Mouse (Mus musculus): ENCODE measurements at regions not wholly inside any gene's neighbourhood (a gene's known extent, or its start where the extent isn't known, plus 50 kb on each side); places are given as distances from the start of the nearest gene placed in this dataset.

GRCm38 (mm10) chr11:112173585-112173984 is 608.4 kb upstream of the Sox9 start:
- Histone ChIP-seq H3K9me3 (replicated peaks; ENCODE audit: insufficient read depth, low read length) (no peaks in the 10 kb centered on the region), H3K27me3 (ENCODE audit: control insufficient read depth in 1 of 2, insufficient read depth in 2 of 2, low read length in 2 of 2) (no peaks in the 10 kb centered on the region), H3K79me2 (ENCODE audit: control insufficient read depth, insufficient read depth, low read length, poor library complexity) (no peaks in the 10 kb centered on the region), H3K4me1 (ENCODE audit: control insufficient read depth in 1 of 2, insufficient read depth in 2 of 2, low read length in 2 of 2) (no peaks in the 10 kb centered on the region), H3K27ac (ENCODE audit: control insufficient read depth, low read depth, low read length) (no peak overlapping the region), H3K36me3 (ENCODE audit: control insufficient read depth in 1 of 2, insufficient read depth in 2 of 2, low read length in 2 of 2) (no peaks in the 10 kb centered on the region), H3K4me3 (ENCODE audit: control insufficient read depth in 1 of 2, insufficient read depth in 1 of 2, low read depth in 2 of 2, low read length in 2 of 2) (no peak overlapping the region), H3K9ac (ENCODE audit: control insufficient read depth, low read depth, low read length, poor library complexity, severe bottlenecking) (no peak overlapping the region)
- TF ChIP-seq ZNF384 (IDR thresholded peaks at IDR 0.05; ENCODE audit: low read depth, low read length) (no peak), MEF2A (IDR thresholded peaks at IDR 0.05; ENCODE audit: extremely low read depth, insufficient replicate concordance, low read depth, low read length, poor library complexity, severe bottlenecking) (no peak), CTCF (IDR thresholded peaks at IDR 0.05 in 2 of 3, conservative IDR thresholded peaks at IDR 0.05 in 1 of 3; ENCODE audit: control insufficient read depth in 1 of 3, insufficient read depth in 1 of 3, low read depth in 2 of 3, low read length in 3 of 3, poor library complexity in 1 of 3, severe bottlenecking in 1 of 3) (no peak), MAZ (IDR thresholded peaks at IDR 0.05; ENCODE audit: low read depth, low read length) (no peak)
- no peak for DNase-seq (ENCODE audit: low read depth, low spot score)

- Histone ChIP-seq H3K4me3 (ENCODE audit: control insufficient read depth in 1 of 2, insufficient read depth in 1 of 2, low read depth in 2 of 2, low read length in 2 of 2) (no peak overlapping the region), H3K27ac (ENCODE audit: control insufficient read depth, low read depth, low read length) (no peak overlapping the region), H3K9me3 (replicated peaks; ENCODE audit: insufficient read depth, low read length) (no peaks in the 10 kb centered on the region), H3K79me2 (ENCODE audit: control insufficient read depth, insufficient read depth, low read length, poor library complexity) (no peaks in the 10 kb centered on the region), H3K36me3 (ENCODE audit: control insufficient read depth in 1 of 2, insufficient read depth in 2 of 2, low read length in 2 of 2) (no peaks in the 10 kb centered on the region), H3K27me3 (ENCODE audit: control insufficient read depth in 1 of 2, insufficient read depth in 2 of 2, low read length in 2 of 2) (no peaks in the 10 kb centered on the region), H3K4me1 (ENCODE audit: control insufficient read depth in 1 of 2, insufficient read depth in 2 of 2, low read length in 2 of 2) (no peaks in the 10 kb centered on the region), H3K9ac (ENCODE audit: control insufficient read depth, low read depth, low read length, poor library complexity, severe bottlenecking) (no peak overlapping the region)
- TF ChIP-seq MAX (IDR thresholded peaks at IDR 0.05; ENCODE audit: low read length) (no peak), USF2 (IDR thresholded peaks at IDR 0.05; ENCODE audit: borderline replicate concordance in 1 of 2, insufficient read depth in 1 of 2, low read depth in 1 of 2, low read length in 2 of 2) (no peak), BHLHE40 (IDR thresholded peaks at IDR 0.05; ENCODE audit: borderline replicate concordance, low read depth, low read length) (no peak), E2F4 (IDR thresholded peaks at IDR 0.05; ENCODE audit: borderline replicate concordance, low read depth, low read length) (no peak), TBP (IDR thresholded peaks at IDR 0.05; ENCODE audit: low read depth, low read length) (no peak), POLR2A (IDR thresholded peaks at IDR 0.05; ENCODE audit: control insufficient read depth in 1 of 2, insufficient read depth in 1 of 2, low read depth in 1 of 2, low read length in 2 of 2, poor library complexity in 1 of 2) (no peak), MAZ (IDR thresholded peaks at IDR 0.05; ENCODE audit: low read depth, low read length) (no peak), MEF2A (IDR thresholded peaks at IDR 0.05; ENCODE audit: extremely low read depth, insufficient replicate concordance, low read depth, low read length, poor library complexity, severe bottlenecking) (no peak), CHD2 (IDR thresholded peaks at IDR 0.05; ENCODE audit: low read length) (no peak), TAL1 (IDR thresholded peaks at IDR 0.05; ENCODE audit: low read length) (no peak), MYB (IDR thresholded peaks at IDR 0.05; ENCODE audit: low read depth, low read length) (no peak), MYC (IDR thresholded peaks at IDR 0.05; ENCODE audit: low read depth, low read length) (no peak), EP300 (IDR thresholded peaks at IDR 0.05; ENCODE audit: low read depth in 1 of 2, low read length in 2 of 2) (no peak), JUND (IDR thresholded peaks at IDR 0.05; ENCODE audit: low read depth, low read length) (no peak), HCFC1 (IDR thresholded peaks at IDR 0.05; ENCODE audit: low read depth, low read length) (no peak), POLR2AphosphoS2 (IDR thresholded peaks at IDR 0.05; ENCODE audit: low read length) (no peak), USF1 (IDR thresholded peaks at IDR 0.05; ENCODE audit: low read depth, low read length) (no peak), NELFE (IDR thresholded peaks at IDR 0.05; ENCODE audit: low read depth, low read length) (no peak), RCOR1 (IDR thresholded peaks at IDR 0.05; ENCODE audit: low read depth, low read length) (no peak), ETS1 (IDR thresholded peaks at IDR 0.05; ENCODE audit: low read depth, low read length) (no peak)
- DNase-seq (ENCODE audit: low read depth, low spot score), result no peak
Measured at GRCm38 (mm10) chr11:112175302-112175701, 606.7 kb upstream of the Sox9 start.
